Mouse (Mus musculus) megakaryocyte, embryonic 14.5 days (primary cell): ENCODE data around the gene Trim39.

Experiments used
- FLI1 ChIP-seq: IDR thresholded peaks from 2 replicates; pipeline ENCODE4 v1.6.1; 2012; ENCODE audit warnings: low read length, inconsistent platforms, mixed read lengths
- GATA1 ChIP-seq: IDR thresholded peaks from 3 replicates; pipeline ENCODE4 v1.6.1; 2012; ENCODE audit warnings: mixed read lengths, low read length, inconsistent platforms, borderline replicate concordance

DNA sequence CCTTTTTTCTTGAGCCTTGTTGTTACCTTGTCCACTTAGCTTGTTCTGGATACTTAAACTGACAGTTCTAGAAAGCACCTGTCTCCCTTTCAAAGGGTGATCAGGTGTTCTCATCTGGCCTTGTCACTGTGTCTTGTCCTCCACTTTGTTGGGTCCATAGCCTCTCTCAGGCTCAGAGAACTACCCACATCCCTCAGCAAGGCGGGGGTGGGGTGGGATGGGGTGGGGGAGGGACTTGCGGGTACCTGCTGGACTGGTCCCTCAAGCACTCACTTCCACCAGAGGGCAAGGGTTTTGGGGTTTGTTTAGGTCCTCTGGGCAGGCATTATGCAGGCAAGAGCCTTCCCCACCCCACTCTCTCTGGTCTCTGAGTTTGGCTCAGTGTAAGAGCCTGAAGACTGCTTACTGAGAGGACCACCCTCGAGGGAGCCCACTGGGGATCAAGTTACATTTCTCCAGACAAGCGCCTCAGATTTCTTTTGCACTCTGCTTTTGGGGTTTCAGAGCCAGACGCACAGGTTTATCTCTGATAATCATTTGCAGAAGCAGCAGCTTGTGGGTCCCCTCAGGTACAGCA, 31.3 kb downstream of the Trim39 start:
- TF ChIP-seq GATA1 (no peak), FLI1 (no peak)
